Mouse (Mus musculus) intestine, embryonic 15.5 days (tissue): ENCODE data around the gene Galnt3. TPM values are rescaled to one million over a fixed set of nuclear protein-coding genes. Genes with fewer than 3 reads are reported as not detected.

ENCODE experiments used
- ATAC-seq: fragments of 200-750 bp; cut with Nextera tagmentation; 2 replicates; pipeline ENCODE4 v1.8.0; 2017; ENCODE audit warnings: moderate TSS enrichment, moderate library complexity
- H3K27ac ChIP-seq: fragments of 300-500 bp; sonication (generic); 2 replicates; pipeline ENCODE4 v1.5.1; 2015; ENCODE audit warnings: mild to moderate bottlenecking, inconsistent platforms
- H3K27me3 ChIP-seq: fragments of 300-500 bp; sonication (generic); replicated peaks from 2 replicates; pipeline ENCODE4 v1.6.1; 2015; ENCODE audit warnings: inconsistent platforms
- H3K36me3 ChIP-seq: fragments of 300-500 bp; sonication (generic); 2 replicates; pipeline ENCODE4 v1.6.1; 2015; ENCODE audit warnings: inconsistent platforms
- H3K4me1 ChIP-seq: fragments of 300-500 bp; sonication (generic); replicated peaks from 2 replicates; pipeline ENCODE4 v1.6.1; 2015; ENCODE audit warnings: inconsistent platforms
- H3K4me2 ChIP-seq: fragments of 300-500 bp; sonication (generic); replicated peaks from 2 replicates; pipeline ENCODE4 v1.6.1; 2015; ENCODE audit warnings: mild to moderate bottlenecking, inconsistent platforms
- H3K4me3 ChIP-seq: fragments of 300-500 bp; sonication (generic); replicated peaks from 2 replicates; pipeline ENCODE4 v1.5.1; 2015; ENCODE audit warnings: inconsistent platforms
- H3K9ac ChIP-seq: fragments of 300-500 bp; sonication (generic); 2 replicates; pipeline ENCODE4 v1.6.1; 2015; ENCODE audit warnings: inconsistent platforms
- H3K9me3 ChIP-seq: fragments of 300-500 bp; sonication (generic); 2 replicates; pipeline ENCODE4 v1.6.1; 2016; ENCODE audit warnings: inconsistent platforms
- WGBS: fragments of 180-500 bp; shearing (Covaris S2); methylation state at CpG from one replicate; pipeline ENCODE4 v1.1.7; 2015; 5-methylcytosine and 5-hydroxymethylcytosine counted together
- polyA plus RNA-seq: library from polyadenylated mRNA; unstranded; fragments of >200 nt; fragmentation: Nextera tagmentation; extraction: Ambion mirVana; gene quantifications from 2 replicates; pipeline ENCODE4 v1.2.1, GENCODE M21; 2015

Galnt3 gene
- polyA plus RNA-seq, 1 experiment from 2014 or later, result 13.4 TPM

GRCm38 (mm10) chr2:66142711-66143110 lies 17.9 kb upstream of the Galnt3 start:
- H3K36me3 ChIP-seq, result no peaks in the 10 kb centered on the region
- H3K4me2 ChIP-seq, result no peak overlapping the region
- H3K27me3 ChIP-seq, result no peaks in the 10 kb centered on the region
- no peak overlapping the region for H3K9ac ChIP-seq
- ATAC-seq, result no peak
- H3K4me3 ChIP-seq, result no peak overlapping the region
- no peaks in the 10 kb centered on the region for H3K9me3 ChIP-seq
- no peak overlapping the region for H3K27ac ChIP-seq
- WGBS, result 65% methylated on average over 2 of the region's 2 CpGs
- 0 out of 2 replicates have a peak, but pooled peaks cover 2% of the 10 kb centered on the region for H3K4me1 ChIP-seq

- 94% methylated on average over 2 of the region's 2 CpGs for WGBS
- H3K4me3 ChIP-seq, result no peak overlapping the region
- H3K4me2 ChIP-seq, result no peak overlapping the region
- no peak overlapping the region for H3K27ac ChIP-seq
- no peaks in the 10 kb centered on the region for H3K27me3 ChIP-seq
- no peaks in the 10 kb centered on the region for H3K9me3 ChIP-seq
- H3K36me3 ChIP-seq, result no peaks in the 10 kb centered on the region
- H3K4me1 ChIP-seq, result 0 out of 2 replicates have a peak, but pooled peaks cover 2% of the 10 kb centered on the region
- H3K9ac ChIP-seq, result no peak overlapping the region
- no peak for ATAC-seq
These were observed 17.5 kb upstream of the Galnt3 start for GRCm38 (mm10) chr2:66142268-66142667.

DNA sequence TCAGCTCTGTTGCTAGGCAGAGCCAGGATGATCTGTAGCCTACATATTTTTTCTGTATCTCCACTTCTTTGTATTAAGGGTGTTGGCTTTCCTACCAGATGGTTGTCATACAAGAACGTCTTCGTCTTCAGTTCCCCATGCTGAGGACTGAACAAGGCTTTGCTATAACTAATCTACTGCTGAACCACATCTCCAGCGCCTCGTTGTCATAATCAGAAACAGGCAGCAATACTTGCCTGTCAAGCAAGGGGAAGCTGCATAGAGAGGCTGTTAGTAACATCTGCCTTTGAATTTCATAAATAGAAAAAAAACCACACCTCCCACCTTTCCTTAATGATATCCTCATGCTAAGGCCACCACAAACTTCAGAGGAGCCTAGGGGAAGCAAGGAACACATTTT lies 15.5 kb upstream of the Galnt3 start:
- no peak for ATAC-seq

GRCm38 (mm10) chr2:66131862-66132544 lies 7.2 kb upstream of the Galnt3 start:
- no peak overlapping the region for H3K4me2 ChIP-seq
- no peak overlapping the region for H3K4me3 ChIP-seq
- no peak overlapping the region for H3K27ac ChIP-seq
- no peak overlapping the region for H3K9ac ChIP-seq
- no peaks in the 10 kb centered on the region for H3K36me3 ChIP-seq
- no peaks in the 10 kb centered on the region for H3K27me3 ChIP-seq
- H3K4me1 ChIP-seq, result no peaks in the 10 kb centered on the region
- no peak for ATAC-seq
- WGBS, result 33% methylated on average over 8 of the region's 8 CpGs
- H3K9me3 ChIP-seq, result no peaks in the 10 kb centered on the region

More for the DNA sequence above, 15.5 kb upstream of the Galnt3 start:
- WGBS, result 78% methylated on average over 4 of the region's 4 CpGs
- Histone ChIP-seq H3K4me1 (0 out of 2 replicates have a peak, but pooled peaks cover 2% of the 10 kb centered on the region), H3K27me3 (no peaks in the 10 kb centered on the region), H3K36me3 (no peaks in the 10 kb centered on the region), H3K9me3 (no peaks in the 10 kb centered on the region), H3K9ac (no peak overlapping the region), H3K4me2 (no peak overlapping the region), H3K27ac (no peak overlapping the region), H3K4me3 (no peak overlapping the region)

GRCm38 (mm10) chr2:66128941-66129340 lies 4.1 kb upstream of the Galnt3 start:
- Histone ChIP-seq H3K9me3 (no peaks in the 10 kb centered on the region), H3K36me3 (no peaks in the 10 kb centered on the region), H3K4me1 (peaks cover 3% of the 10 kb centered on the region; the same call in 1 of the 2 replicates), H3K27me3 (peaks cover 4% of the 10 kb centered on the region; the same call in 1 of the 2 replicates), H3K27ac (no peak overlapping the region), H3K4me2 (no peak overlapping the region), H3K4me3 (no peak overlapping the region), H3K9ac (no peak overlapping the region)
- no peak for ATAC-seq
- WGBS, result 85% methylated on average over 2 of the region's 2 CpGs

DNA sequence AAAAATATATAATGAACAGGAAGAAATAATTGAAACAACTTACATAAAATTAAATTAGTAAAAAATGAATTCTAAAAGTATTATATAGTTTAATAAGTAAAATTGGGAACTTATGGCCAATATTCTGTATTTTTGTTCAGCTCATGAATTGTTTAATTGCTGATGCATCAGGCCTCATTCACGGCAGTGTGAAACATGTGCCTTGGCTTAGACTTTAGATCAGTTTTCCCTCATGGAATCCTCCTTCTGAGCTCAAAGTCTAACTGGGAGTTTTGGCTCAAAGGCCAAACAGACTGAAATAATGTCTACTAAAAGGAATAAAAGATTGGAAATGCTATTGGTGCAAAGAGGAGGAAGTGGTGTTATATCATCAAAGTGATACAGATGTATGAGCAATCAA lies 2.7 kb upstream of the Galnt3 start:
- Histone ChIP-seq H3K4me3 (no peak overlapping the region), H3K36me3 (no peaks in the 10 kb centered on the region), H3K27ac (no peak overlapping the region), H3K4me1 (peaks cover 5% of the 10 kb centered on the region; the same call in 1 of the 2 replicates), H3K4me2 (no peak overlapping the region), H3K9ac (no peak overlapping the region), H3K9me3 (no peaks in the 10 kb centered on the region), H3K27me3 (peaks cover 4% of the 10 kb centered on the region; the same call in 1 of the 2 replicates)
- 77% methylated on average over 1 of the region's 1 CpGs for WGBS
- no peak for ATAC-seq

DNA sequence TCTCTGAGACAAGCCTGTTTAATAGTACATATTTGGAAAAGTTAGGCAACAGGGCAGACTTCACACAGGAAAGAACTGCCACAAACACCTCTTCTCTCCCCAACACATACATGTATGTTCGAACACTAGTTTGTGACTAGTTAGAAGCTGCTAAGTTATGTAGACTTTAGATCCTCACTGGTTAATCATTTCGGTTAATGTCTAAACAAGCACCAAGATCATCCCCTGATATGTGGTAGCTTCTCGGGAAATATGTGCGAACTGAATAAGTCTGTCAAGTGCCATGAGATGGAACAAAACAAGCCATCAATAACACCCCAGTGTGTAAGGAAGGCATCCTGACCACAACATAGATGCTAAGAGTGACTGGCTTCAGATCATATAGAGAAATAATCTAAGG lies 2.1 kb upstream of the Galnt3 start:
- H3K27ac ChIP-seq, result no peak overlapping the region
- H3K9me3 ChIP-seq, result no peaks in the 10 kb centered on the region
- H3K9ac ChIP-seq, result no peak overlapping the region
- H3K4me1 ChIP-seq, result peaks cover 5% of the 10 kb centered on the region; the same call in 1 of the 2 replicates
- peaks cover 4% of the 10 kb centered on the region; the same call in 1 of the 2 replicates for H3K27me3 ChIP-seq
- H3K36me3 ChIP-seq, result no peaks in the 10 kb centered on the region
- ATAC-seq, result no peak
- no peak overlapping the region for H3K4me3 ChIP-seq
- no peak overlapping the region for H3K4me2 ChIP-seq
- WGBS, result 89% methylated on average over 4 of the region's 4 CpGs

DNA sequence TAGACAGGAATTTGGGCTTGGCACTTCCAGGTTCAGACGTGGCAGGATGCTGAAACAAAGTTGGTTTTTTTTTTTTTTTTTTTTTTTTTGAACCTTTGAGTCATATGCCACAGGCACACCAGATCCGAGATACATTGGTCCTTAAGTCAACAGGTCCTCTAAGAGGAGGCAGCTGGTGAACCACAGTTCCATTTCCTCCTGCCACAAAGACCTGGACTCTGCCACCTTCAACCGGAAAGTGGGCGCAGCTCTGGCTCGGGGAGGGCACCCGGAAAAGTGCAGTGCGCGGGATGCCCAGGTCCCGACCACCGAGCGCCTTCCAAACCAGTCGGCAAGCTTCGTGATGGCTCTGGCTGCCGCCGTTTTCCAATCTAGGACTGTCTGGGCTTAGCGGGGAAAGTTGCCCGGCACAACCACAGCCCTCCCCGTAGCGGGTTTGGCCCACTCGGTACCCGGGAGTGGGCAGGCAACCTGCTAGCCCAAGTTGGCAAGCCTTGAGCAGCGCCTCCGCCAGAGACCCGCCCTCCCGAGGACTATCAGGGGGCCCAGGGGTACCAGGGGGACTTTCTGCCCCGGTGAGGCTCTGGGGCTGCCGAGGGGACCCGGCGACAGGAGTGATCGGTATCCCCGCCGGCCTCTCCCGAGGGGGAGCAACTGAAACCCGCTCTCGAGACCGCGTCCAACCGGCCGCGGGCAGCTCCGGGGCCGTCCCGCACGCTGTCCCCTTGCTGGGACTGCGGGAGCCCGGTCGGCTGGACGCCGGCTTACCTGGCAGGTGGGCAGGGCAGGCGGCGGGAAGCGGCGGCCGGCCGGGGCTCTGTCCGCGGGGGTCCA lies 821 bp downstream of the Galnt3 start:
- WGBS, result under 1% methylated on average over 57 of the region's 57 CpGs
- Histone ChIP-seq H3K27ac (peak overlapping the region; percentile 48), H3K4me1 (peaks cover 5% of the 10 kb centered on the region; the same call in 1 of the 2 replicates), H3K36me3 (no peaks in the 10 kb centered on the region), H3K27me3 (peaks cover 4% of the 10 kb centered on the region; the same call in 1 of the 2 replicates), H3K9ac (peak overlapping the region; percentile 68), H3K9me3 (no peaks in the 10 kb centered on the region), H3K4me3 (peak overlapping the region; percentile 76), H3K4me2 (peak overlapping the region; percentile 99)
- peak; percentile 82 for ATAC-seq

- Histone ChIP-seq H3K9me3 (no peaks in the 10 kb centered on the region), H3K36me3 (no peaks in the 10 kb centered on the region), H3K4me3 (no peak overlapping the region), H3K4me1 (no peaks in the 10 kb centered on the region), H3K9ac (no peak overlapping the region), H3K27ac (no peak overlapping the region), H3K27me3 (no peaks in the 10 kb centered on the region), H3K4me2 (no peak overlapping the region)
- no peak for ATAC-seq
- WGBS, result 70% methylated on average over 3 of the region's 3 CpGs
These were observed 7.1 kb downstream of the Galnt3 start for GRCm38 (mm10) chr2:66117686-66118085.

GRCm38 (mm10) chr2:66107864-66108514 lies 16.8 kb downstream of the Galnt3 start:
- Histone ChIP-seq H3K27me3 (no peaks in the 10 kb centered on the region), H3K4me3 (no peak overlapping the region), H3K4me2 (no peak overlapping the region), H3K9ac (no peak overlapping the region), H3K9me3 (no peaks in the 10 kb centered on the region), H3K27ac (no peak overlapping the region), H3K4me1 (no peaks in the 10 kb centered on the region), H3K36me3 (no peaks in the 10 kb centered on the region)
- ATAC-seq, result no peak
- 94% methylated on average over 9 of the region's 9 CpGs for WGBS

DNA sequence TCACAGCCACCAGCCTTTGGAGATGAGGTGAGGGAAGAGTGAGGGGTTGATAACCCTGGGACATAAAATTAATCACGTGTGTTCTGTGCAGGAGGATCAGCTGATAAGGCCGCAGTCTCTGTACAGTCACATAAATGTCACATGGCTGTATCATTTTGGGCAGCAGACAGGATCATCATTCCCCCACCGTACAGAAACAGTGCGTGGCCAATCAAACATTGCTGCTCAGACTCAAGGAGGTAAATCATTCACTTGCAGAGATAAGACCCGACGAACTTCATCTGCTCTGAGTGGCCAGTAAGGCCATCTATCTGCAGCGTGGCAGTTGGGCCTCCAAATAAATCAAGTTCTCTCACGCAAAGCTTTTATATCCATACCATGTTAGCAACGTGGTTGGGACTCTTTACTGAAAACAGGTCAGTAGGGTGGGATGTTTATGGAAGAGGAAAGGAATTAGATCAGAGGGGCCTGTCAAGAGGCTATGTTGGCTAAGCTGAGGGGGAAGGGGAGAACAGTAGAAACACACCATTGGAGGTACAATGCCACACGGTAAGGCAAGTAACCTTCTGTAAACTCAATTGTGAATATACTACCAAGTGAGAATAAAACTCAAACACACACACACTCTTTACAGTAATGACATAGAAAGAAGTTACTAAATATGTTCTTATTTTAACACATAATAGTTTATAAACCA lies 20.9 kb downstream of the Galnt3 start:
- no peaks in the 10 kb centered on the region for H3K4me1 ChIP-seq
- no peak overlapping the region for H3K27ac ChIP-seq
- no peaks in the 10 kb centered on the region for H3K9me3 ChIP-seq
- WGBS, result 28% methylated on average over 10 of the region's 10 CpGs
- H3K27me3 ChIP-seq, result no peaks in the 10 kb centered on the region
- no peaks in the 10 kb centered on the region for H3K36me3 ChIP-seq
- no peak overlapping the region for H3K9ac ChIP-seq
- H3K4me2 ChIP-seq, result no peak overlapping the region
- peak; percentile 95 for ATAC-seq
- no peak overlapping the region for H3K4me3 ChIP-seq
